Mouse (Mus musculus): ENCODE measurements around the gene Pi16.

DNA sequence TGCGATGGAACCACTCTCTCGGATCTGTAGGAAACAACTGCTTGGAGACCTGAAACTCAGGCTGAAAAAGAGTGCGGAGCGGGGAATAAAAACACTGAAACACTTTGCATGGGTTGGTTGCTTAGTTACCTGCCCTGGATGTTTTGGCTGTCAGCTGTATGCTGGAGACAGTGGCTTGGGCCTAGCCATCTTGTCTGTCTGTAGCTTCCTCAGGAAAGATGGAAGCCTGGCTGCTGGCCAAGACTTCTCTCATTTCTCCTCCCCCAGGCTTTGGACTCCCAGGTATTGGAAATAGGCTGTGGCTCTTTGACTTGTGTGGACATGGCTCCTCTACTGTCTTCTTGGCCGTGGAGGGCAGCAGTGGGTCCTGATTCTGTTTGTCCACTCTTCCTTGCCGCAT is 16.1 kb upstream of the Pi16 start:
- TF ChIP-seq CTCF (IDR thresholded peaks at IDR 0.05; ENCODE audit: borderline replicate concordance, insufficient read depth, low read depth, low read length) = no peak
- no peak for TF ChIP-seq POLR2A (IDR thresholded peaks at IDR 0.05; ENCODE audit: borderline replicate concordance, insufficient read depth, low read length)

All from cerebellum, adult 2 months (tissue).